Mouse (Mus musculus): ENCODE data around the gene Wrap73.

- TF ChIP-seq ZC3H11A (IDR thresholded peaks at IDR 0.05; ENCODE audit: borderline replicate concordance, low read depth, low read length) (no peak), MAFK (IDR thresholded peaks at IDR 0.05; ENCODE audit: insufficient read depth, low read depth, low read length) (no peak), HCFC1 (IDR thresholded peaks at IDR 0.05; ENCODE audit: borderline replicate concordance, insufficient read depth, low read length) (no peak), CHD2 (IDR thresholded peaks at IDR 0.05; ENCODE audit: low read depth, low read length) (no peak), ZNF384 (IDR thresholded peaks at IDR 0.05; ENCODE audit: low read depth, low read length) (no peak)
These were observed 2.5 kb downstream of the Wrap73 start for GRCm38 (mm10) chr4:154144712-154145111.

All from ES-E14 (cell line).